Mouse (Mus musculus) embryonic fibroblast, embryonic 13.5 days (primary cell): ENCODE data around the gene Tlr8.

Experiments
- CTCF ChIP-seq: IDR thresholded peaks from 2 replicates; pipeline ENCODE4 v1.5.1; 2011; ENCODE audit warnings: mild to moderate bottlenecking, control low read depth, low read length, moderate library complexity, borderline replicate concordance; ENCODE audit not compliant: insufficient read depth
- POLR2A ChIP-seq: IDR thresholded peaks from 2 replicates; pipeline ENCODE4 v1.6.1; 2011; ENCODE audit warnings: low read depth, mild to moderate bottlenecking, control low read depth, low read length, moderate library complexity

DNA sequence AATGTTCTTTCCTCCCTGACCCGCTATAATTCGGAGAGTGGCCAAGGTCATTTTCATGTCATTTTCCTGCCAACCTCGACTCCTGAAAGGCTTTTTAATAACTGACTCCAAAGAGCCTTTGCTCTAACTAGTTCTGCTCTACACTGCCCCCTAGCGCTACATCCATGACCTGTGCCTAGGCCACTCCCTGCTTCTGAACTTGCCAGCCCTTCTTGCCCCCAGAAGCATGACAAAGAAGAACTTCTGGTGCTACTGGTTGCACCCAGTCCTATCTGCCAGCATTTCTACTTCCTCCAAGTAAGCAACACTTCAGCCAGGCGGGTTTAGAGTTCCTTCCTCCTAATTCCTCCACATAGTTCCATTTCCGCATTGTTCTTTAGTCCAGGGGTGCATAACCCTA, 34.9 kb downstream of the Tlr8 start:
- 0 out of 2 replicates have a peak, but pooled peaks have one; percentile 2 for TF ChIP-seq CTCF
- TF ChIP-seq POLR2A: no peak
